Mouse (Mus musculus): ENCODE data around the gene Bdh2. TPM values are rescaled to one million over a fixed set of nuclear protein-coding genes. Genes with fewer than 3 reads are reported as not detected.
A peak's percentile ranks its signal among the peaks of the same experiment; 100 is the strongest.

Bdh2 gene
- total and polyA plus RNA-seq, 3 experiments = 0.38 to 1.4 TPM; not detected in 1

DNA sequence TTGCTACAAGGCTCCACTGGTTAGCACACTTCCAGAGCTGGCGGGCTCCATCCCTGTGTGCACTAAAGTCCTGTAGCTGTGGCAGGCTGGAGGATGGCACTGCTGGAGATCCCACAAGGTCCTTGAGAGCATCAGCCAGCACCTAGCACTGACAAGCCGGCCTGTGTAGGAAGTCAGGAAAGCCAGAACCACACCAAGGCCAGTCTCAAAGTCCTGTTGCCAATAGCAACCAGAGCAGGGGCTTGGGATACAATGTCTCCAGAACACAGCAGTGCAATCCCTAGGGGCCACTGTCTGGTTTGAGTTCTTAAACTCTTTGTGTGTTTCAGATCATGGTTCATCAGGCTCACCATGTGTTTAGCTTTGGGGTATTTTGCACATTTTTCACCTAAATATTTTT, 33.8 kb downstream of the Bdh2 start:
- Histone ChIP-seq H3K27me3 (ENCODE audit: insufficient read depth, low read length) (peaks cover 3% of the 10 kb centered on the region; the same call in 1 of the 2 replicates), H3K4me1 (ENCODE audit: insufficient read depth, low read depth, low read length) (no peaks in the 10 kb centered on the region), H3K36me3 (replicated peaks) (no peaks in the 10 kb centered on the region), H3K9me3 (replicated peaks) (no peaks in the 10 kb centered on the region), H3K4me3 (ENCODE audit: low read depth, low read length) (no peak overlapping the region)
- ATAC-seq (ENCODE audit: extremely low read depth, insufficient number of reproducible peaks, low FRiP score, poor library complexity, severe bottlenecking) (no peak), DNase-seq (ENCODE audit: low spot score) (no peak)
- TF ChIP-seq GATA1 (IDR thresholded peaks at IDR 0.05; ENCODE audit: borderline replicate concordance, low read length) (no peak), GATA2 (IDR thresholded peaks at IDR 0.05; ENCODE audit: borderline replicate concordance, low read depth, low read length) (no peak), CTCF (IDR thresholded peaks at IDR 0.05; ENCODE audit: low read depth, low read length) (no peak), POLR2AphosphoS5 (IDR thresholded peaks at IDR 0.05; ENCODE audit: insufficient replicate concordance, low read depth, low read length) (no peak), TAL1 (conservative IDR thresholded peaks at IDR 0.05; ENCODE audit: low read depth, low read length) (no peak)

GRCm38 (mm10) chr3:135315720-135316425, 34.9 kb downstream of the Bdh2 start:
- Histone ChIP-seq H3K27me3 (ENCODE audit: insufficient read depth, low read length) (peaks cover 7% of the 10 kb centered on the region), H3K36me3 (replicated peaks) (no peaks in the 10 kb centered on the region), H3K9me3 (replicated peaks) (no peaks in the 10 kb centered on the region), H3K4me1 (ENCODE audit: insufficient read depth, low read depth, low read length) (no peaks in the 10 kb centered on the region), H3K4me3 (ENCODE audit: low read depth, low read length) (no peak overlapping the region)
- TF ChIP-seq POLR2AphosphoS5 (IDR thresholded peaks at IDR 0.05; ENCODE audit: insufficient replicate concordance, low read depth, low read length) (no peak), TAL1 (conservative IDR thresholded peaks at IDR 0.05; ENCODE audit: low read depth, low read length) (no peak), GATA2 (IDR thresholded peaks at IDR 0.05; ENCODE audit: borderline replicate concordance, low read depth, low read length) (no peak), GATA1 (IDR thresholded peaks at IDR 0.05; ENCODE audit: borderline replicate concordance, low read length) (no peak), CTCF (IDR thresholded peaks at IDR 0.05; ENCODE audit: low read depth, low read length) (no peak)
- no peak for DNase-seq (ENCODE audit: low spot score)
- no peak for ATAC-seq (ENCODE audit: extremely low read depth, insufficient number of reproducible peaks, low FRiP score, poor library complexity, severe bottlenecking)

GRCm38 (mm10) chr3:135318331-135318730, 37.3 kb downstream of the Bdh2 start:
- no peak overlapping the region for H3K4me3 ChIP-seq (ENCODE audit: low read depth, low read length)
- no peaks in the 10 kb centered on the region for H3K4me1 ChIP-seq (ENCODE audit: insufficient read depth, low read depth, low read length)
- H3K9me3 ChIP-seq (replicated peaks) = no peaks in the 10 kb centered on the region
- ATAC-seq (ENCODE audit: extremely low read depth, insufficient number of reproducible peaks, low FRiP score, poor library complexity, severe bottlenecking) = no peak
- no peak for DNase-seq (ENCODE audit: low spot score)
- TF ChIP-seq POLR2AphosphoS5 (IDR thresholded peaks at IDR 0.05; ENCODE audit: insufficient replicate concordance, low read depth, low read length) (no peak), GATA1 (IDR thresholded peaks at IDR 0.05; ENCODE audit: borderline replicate concordance, low read length) (no peak), TAL1 (conservative IDR thresholded peaks at IDR 0.05; ENCODE audit: low read depth, low read length) (no peak), GATA2 (IDR thresholded peaks at IDR 0.05; ENCODE audit: borderline replicate concordance, low read depth, low read length) (no peak), CTCF (IDR thresholded peaks at IDR 0.05; ENCODE audit: low read depth, low read length) (no peak)
- H3K27me3 ChIP-seq (ENCODE audit: insufficient read depth, low read length) = peaks cover 7% of the 10 kb centered on the region
- H3K36me3 ChIP-seq (replicated peaks) = no peaks in the 10 kb centered on the region

GRCm38 (mm10) chr3:135324354-135324753, 43.3 kb downstream of the Bdh2 start:
- DNase-seq (ENCODE audit: low spot score) (no peak), ATAC-seq (ENCODE audit: extremely low read depth, insufficient number of reproducible peaks, low FRiP score, poor library complexity, severe bottlenecking) (no peak)
- H3K4me3 ChIP-seq (ENCODE audit: low read depth, low read length) = no peak overlapping the region
- TF ChIP-seq GATA2 (IDR thresholded peaks at IDR 0.05; ENCODE audit: borderline replicate concordance, low read depth, low read length) (no peak), GATA1 (IDR thresholded peaks at IDR 0.05; ENCODE audit: borderline replicate concordance, low read length) (no peak), CTCF (IDR thresholded peaks at IDR 0.05; ENCODE audit: low read depth, low read length) (no peak), POLR2AphosphoS5 (IDR thresholded peaks at IDR 0.05; ENCODE audit: insufficient replicate concordance, low read depth, low read length) (no peak)
- H3K36me3 ChIP-seq (replicated peaks) = no peaks in the 10 kb centered on the region
- peaks cover 12% of the 10 kb centered on the region for H3K27me3 ChIP-seq (ENCODE audit: insufficient read depth, low read length)
- no peaks in the 10 kb centered on the region for H3K4me1 ChIP-seq (ENCODE audit: insufficient read depth, low read depth, low read length)
- no peaks in the 10 kb centered on the region for H3K9me3 ChIP-seq (replicated peaks)

GRCm38 (mm10) chr3:135327176-135327575, 46.2 kb downstream of the Bdh2 start:
- no peaks in the 10 kb centered on the region for H3K36me3 ChIP-seq (replicated peaks)
- no peak overlapping the region for H3K4me3 ChIP-seq (ENCODE audit: low read depth, low read length)
- no peaks in the 10 kb centered on the region for H3K4me1 ChIP-seq (ENCODE audit: insufficient read depth, low read depth, low read length)
- ATAC-seq (ENCODE audit: extremely low read depth, insufficient number of reproducible peaks, low FRiP score, poor library complexity, severe bottlenecking) (no peak), DNase-seq (ENCODE audit: low spot score) (no peak)
- H3K27me3 ChIP-seq (ENCODE audit: insufficient read depth, low read length) = peaks cover 13% of the 10 kb centered on the region
- no peaks in the 10 kb centered on the region for H3K9me3 ChIP-seq (replicated peaks)
- TF ChIP-seq GATA1 (IDR thresholded peaks at IDR 0.05; ENCODE audit: borderline replicate concordance, low read length) (no peak), CTCF (IDR thresholded peaks at IDR 0.05; ENCODE audit: low read depth, low read length) (no peak), POLR2AphosphoS5 (IDR thresholded peaks at IDR 0.05; ENCODE audit: insufficient replicate concordance, low read depth, low read length) (no peak), GATA2 (IDR thresholded peaks at IDR 0.05; ENCODE audit: borderline replicate concordance, low read depth, low read length) (no peak), TAL1 (conservative IDR thresholded peaks at IDR 0.05; ENCODE audit: low read depth, low read length) (no peak)

- TF ChIP-seq CTCF (IDR thresholded peaks at IDR 0.05; ENCODE audit: low read depth, low read length) = 0 out of 2 replicates have a peak, but pooled peaks have one; percentile 31
- TF ChIP-seq POLR2AphosphoS5 (IDR thresholded peaks at IDR 0.05; ENCODE audit: insufficient replicate concordance, low read depth, low read length) = no peak
- Histone ChIP-seq H3K9me3 (replicated peaks) (no peaks in the 10 kb centered on the region), H3K36me3 (replicated peaks) (no peaks in the 10 kb centered on the region), H3K4me1 (ENCODE audit: insufficient read depth, low read depth, low read length) (no peaks in the 10 kb centered on the region), H3K27me3 (ENCODE audit: insufficient read depth, low read length) (peaks cover 13% of the 10 kb centered on the region), H3K4me3 (ENCODE audit: low read depth, low read length) (no peak overlapping the region)
- DNase-seq (ENCODE audit: low spot score) (no peak), ATAC-seq (ENCODE audit: extremely low read depth, insufficient number of reproducible peaks, low FRiP score, poor library complexity, severe bottlenecking) (no peak)
These were observed 46.6 kb downstream of the Bdh2 start for GRCm38 (mm10) chr3:135327601-135328000.
